Mouse (Mus musculus) heart, adult 2 months (tissue): ENCODE data around the gene Cdkn2aip.

Source experiments
- CTCF ChIP-seq: fragments of 200-600 bp; IDR thresholded peaks from 2 replicates; pipeline ENCODE4 v1.8.1; 2022; ENCODE audit warnings: antibody characterized with exemption, mild to moderate bottlenecking, moderate library complexity
- POLR2A ChIP-seq: fragments of 200-500 bp; IDR thresholded peaks from 2 replicates; pipeline ENCODE4 v1.6.1; 2011; ENCODE audit warnings: mild to moderate bottlenecking, low read depth, low read length, control low read depth; ENCODE audit not compliant: insufficient read depth

GRCm38 (mm10) chr8:47749491-47749890 is 35.8 kb upstream of the Cdkn2aip start:
- no peak for TF ChIP-seq CTCF
- TF ChIP-seq POLR2A = no peak
